Mouse (Mus musculus): Measurements from ENCODE around the gene Gm49353.

Gm49353 gene

GRCm38 (mm10) chr10:29198642-29199041 is at the start of gene Gm49353:
TSS of gene Gm49353 (plus strand) at chr10:29198954.
- DNase-seq (ENCODE audit: extremely low read depth, low read depth, low spot score): no peak

DNA sequence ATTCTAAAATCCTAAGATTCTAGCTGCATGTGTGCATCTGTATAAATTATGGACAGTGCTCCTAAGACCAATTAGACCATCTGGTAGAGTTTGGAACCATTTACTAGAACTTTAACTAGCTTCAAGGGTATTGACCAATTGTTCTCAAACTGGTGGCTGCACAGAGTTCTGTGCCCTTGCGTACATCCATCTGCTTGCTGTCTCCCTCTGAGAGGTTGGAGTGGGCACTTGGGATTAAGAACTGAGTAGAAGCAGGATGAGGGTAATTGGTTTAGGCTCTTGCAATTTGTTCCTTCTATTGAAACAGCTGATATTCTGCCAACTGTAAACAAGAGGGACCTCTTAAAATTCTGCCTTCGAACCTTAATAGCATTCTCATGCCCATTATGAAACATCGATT is 43.5 kb upstream of the Gm49353 start:
- DNase-seq (ENCODE audit: extremely low read depth, low read depth, low spot score): no peak

- DNase-seq (ENCODE audit: extremely low read depth, low read depth, low spot score): no peak
These were observed 37.1 kb upstream of the Gm49353 start for GRCm38 (mm10) chr10:29161664-29162063.

DNA sequence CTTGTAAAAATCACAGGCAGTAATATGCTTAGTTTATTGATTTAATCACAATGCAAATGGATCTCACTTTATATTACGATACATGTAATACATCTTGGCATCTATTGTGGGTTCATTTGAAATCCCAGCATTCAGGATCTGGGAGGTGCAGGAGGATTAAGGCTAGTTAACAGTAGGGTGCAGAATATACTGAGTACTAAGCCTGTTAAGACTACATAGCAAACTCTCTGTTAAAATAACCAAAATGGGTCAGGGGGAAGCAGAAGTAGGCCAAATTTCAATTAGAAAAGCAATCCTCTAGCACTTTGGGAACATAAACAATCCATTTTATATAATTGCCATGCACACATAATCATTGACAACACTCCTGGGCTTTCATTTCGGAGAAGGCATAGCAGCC is 25.0 kb upstream of the Gm49353 start:
- no peak for DNase-seq (ENCODE audit: extremely low read depth, low read depth, low spot score)

- no peak for DNase-seq (ENCODE audit: extremely low read depth, low read depth, low spot score)
These were observed 23.1 kb upstream of the Gm49353 start for GRCm38 (mm10) chr10:29175656-29176055.

- DNase-seq (ENCODE audit: extremely low read depth, low read depth, low spot score): peak; percentile 14
These were observed 21.9 kb upstream of the Gm49353 start for GRCm38 (mm10) chr10:29176881-29177280.

GRCm38 (mm10) chr10:29178003-29178402 is 20.8 kb upstream of the Gm49353 start:
- no peak for DNase-seq (ENCODE audit: extremely low read depth, low read depth, low spot score)

DNA sequence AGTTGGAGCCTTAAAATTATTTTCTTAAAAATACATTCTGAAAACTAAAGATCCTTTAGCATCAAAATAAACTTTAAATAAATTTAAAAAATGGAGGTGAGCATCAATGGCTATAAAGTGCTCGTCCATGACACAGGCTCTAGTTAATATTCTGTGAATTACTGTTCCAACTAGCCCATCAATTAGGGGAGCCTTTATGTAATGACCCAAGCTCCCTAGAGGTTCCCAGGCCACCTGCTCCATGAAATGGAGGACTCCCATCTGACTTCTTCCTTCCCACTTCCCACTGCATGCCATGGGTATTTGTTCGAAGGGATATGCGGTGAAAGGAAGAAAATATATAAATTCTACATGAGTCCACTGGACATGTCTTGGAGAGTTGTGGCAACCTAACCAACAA is 18.5 kb upstream of the Gm49353 start:
- no peak for DNase-seq (ENCODE audit: extremely low read depth, low read depth, low spot score)

GRCm38 (mm10) chr10:29181046-29181445 is 17.7 kb upstream of the Gm49353 start:
- no peak for DNase-seq (ENCODE audit: extremely low read depth, low read depth, low spot score)

GRCm38 (mm10) chr10:29193769-29194168 is 5.0 kb upstream of the Gm49353 start:
- DNase-seq (ENCODE audit: extremely low read depth, low read depth, low spot score): no peak

DNA sequence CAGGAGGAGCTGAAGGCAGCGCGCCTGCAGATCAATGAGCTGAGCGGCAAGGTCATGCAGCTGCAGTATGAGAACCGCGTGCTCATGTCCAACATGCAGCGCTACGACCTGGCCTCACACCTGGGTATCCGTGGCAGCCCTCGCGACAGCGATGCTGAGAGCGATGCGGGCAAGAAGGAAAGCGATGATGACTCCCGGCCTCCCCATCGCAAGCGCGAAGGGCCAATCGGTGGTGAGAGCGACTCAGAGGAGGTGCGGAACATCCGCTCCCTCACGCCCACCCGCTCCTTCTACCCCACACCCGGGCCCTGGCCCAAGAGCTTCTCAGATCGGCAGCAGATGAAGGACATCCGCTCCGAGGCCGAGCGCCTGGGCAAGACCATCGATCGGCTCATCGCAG is 1.9 kb upstream of the Gm49353 start:
- no peak for DNase-seq (ENCODE audit: extremely low read depth, low read depth, low spot score)

GRCm38 (mm10) chr10:29199835-29200234 is 1.1 kb downstream of the Gm49353 start:
- DNase-seq (ENCODE audit: extremely low read depth, low read depth, low spot score): no peak

DNA sequence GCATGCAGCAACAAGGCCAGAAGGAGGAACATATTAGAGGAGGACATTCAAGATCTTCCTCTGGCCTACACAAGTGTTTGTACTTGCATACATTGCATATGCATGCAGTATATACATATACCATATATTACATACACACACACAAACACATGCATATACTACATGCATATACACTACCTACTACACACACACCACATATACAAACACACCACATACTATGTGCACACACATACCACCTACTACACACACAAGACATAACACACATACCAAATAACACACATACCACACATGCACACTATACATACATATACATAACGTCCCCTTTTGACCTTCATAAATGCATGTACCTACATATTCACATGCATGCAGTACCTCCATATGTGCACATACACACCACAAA is 1.9 kb downstream of the Gm49353 start:
- DNase-seq (ENCODE audit: extremely low read depth, low read depth, low spot score): no peak

DNA sequence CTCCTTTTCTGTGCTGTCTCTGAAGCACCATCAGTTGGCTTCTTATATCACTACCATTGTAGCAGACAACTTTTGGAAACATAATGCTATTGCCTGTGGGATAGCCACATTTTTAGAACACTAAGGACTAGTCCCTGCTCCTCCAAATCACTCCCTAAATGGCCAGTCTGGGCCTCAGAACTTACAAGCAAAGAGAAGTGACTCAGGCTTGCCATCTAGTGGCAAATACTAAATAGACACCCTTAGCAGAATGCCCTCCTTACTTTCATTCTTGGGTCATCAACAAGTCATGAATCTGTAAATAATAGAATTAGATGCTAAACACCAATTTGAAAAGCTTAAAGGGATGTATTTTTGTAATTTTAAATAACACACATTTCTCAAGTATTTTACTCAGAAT is 8.0 kb downstream of the Gm49353 start:
- no peak for DNase-seq (ENCODE audit: extremely low read depth, low read depth, low spot score)

- DNase-seq (ENCODE audit: extremely low read depth, low read depth, low spot score): no peak
These were observed 10.0 kb downstream of the Gm49353 start for GRCm38 (mm10) chr10:29208735-29209134.

GRCm38 (mm10) chr10:29211453-29211852 is 12.7 kb downstream of the Gm49353 start, which contains the start of gene 9330159F19Rik:
TSS of gene 9330159F19Rik (plus strand) at chr10:29211606.
- DNase-seq (ENCODE audit: extremely low read depth, low read depth, low spot score): no peak

DNA sequence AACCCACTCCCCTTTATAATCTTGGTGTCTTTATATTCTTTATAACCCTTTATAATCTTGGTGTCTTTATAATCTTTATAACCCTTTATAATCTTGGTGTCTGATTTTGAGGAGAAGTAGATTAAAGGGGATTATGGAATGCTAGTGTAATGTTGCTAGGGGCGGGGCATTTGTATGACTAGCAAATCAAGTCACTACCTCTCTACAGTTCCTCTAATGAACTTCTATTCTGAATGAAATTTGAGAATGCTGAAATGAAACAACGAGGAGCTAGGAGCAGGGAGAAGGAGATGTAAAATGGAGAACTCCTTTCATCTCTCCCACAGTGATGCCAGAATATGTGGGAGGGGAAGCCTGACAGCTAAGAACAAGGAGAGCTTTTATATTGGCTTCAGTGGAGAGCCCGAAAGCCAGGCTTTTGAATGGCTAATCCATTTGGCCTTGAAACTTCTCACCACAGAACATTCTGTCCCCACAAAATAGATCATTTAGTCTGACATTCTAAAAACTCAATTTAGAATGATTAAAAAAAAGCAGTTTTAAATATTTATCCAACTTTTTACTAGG is 14.9 kb downstream of the Gm49353 start:
- DNase-seq (ENCODE audit: extremely low read depth, low read depth, low spot score): peak; percentile 74

- DNase-seq (ENCODE audit: extremely low read depth, low read depth, low spot score): no peak
These were observed 18.2 kb downstream of the Gm49353 start for GRCm38 (mm10) chr10:29216957-29217356.

- DNase-seq (ENCODE audit: extremely low read depth, low read depth, low spot score): no peak
These were observed 18.7 kb downstream of the Gm49353 start for GRCm38 (mm10) chr10:29217451-29217850.

DNA sequence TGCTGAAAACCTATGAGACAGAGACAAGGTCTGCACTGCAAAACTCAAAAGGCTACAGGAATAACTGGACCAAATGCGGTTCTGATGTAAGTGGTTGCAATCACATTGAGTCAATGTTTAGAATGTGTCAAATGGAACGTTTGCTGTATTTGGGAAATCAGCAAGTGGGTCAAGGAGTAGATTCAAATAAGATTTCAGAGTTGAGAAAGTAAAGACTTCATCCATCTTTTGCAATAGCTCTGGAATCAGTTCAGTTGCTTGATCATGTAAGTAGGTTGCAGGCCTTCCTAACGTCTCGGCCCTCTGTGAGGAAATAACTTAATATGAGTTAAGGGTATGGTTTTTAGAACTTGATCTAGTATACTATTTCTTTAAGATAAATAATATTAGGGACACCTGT is 26.6 kb downstream of the Gm49353 start:
- peak; percentile 85 for DNase-seq (ENCODE audit: extremely low read depth, low read depth, low spot score)

DNA sequence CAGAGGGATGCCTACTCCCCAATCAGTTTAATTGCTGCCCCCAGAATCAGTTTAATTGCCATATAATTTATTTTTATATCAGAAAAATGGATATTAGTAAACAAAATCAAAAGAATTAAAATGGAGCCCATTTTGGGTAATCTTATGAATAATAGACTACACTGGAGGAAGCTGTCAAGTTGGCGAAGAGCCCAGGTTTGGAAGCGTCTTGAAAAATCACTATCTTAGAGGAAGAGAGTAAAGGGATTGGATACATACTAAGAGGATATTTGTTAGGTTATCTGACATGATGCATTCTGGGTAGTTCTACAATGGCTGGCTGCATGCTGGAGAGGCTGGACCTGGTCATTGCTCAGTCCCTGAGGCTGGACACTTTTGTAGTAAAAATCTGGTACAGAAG is 32.5 kb downstream of the Gm49353 start:
- no peak for DNase-seq (ENCODE audit: extremely low read depth, low read depth, low spot score)
